Mouse (Mus musculus): ENCODE measurements around the gene Rcsd1. TPM values are rescaled to one million over a fixed set of nuclear protein-coding genes. Genes with fewer than 3 reads are reported as not detected.

Gene Rcsd1
- polyA plus RNA-seq, 1 experiment from 2014 or later, result 34.4 TPM

- no peak overlapping the region for H3K4me3 ChIP-seq (ENCODE audit: inconsistent target)
- WGBS (ENCODE audit: missing documents), result 83% methylated on average over 4 of the region's 4 CpGs
- no peaks in the 10 kb centered on the region for H3K79me2 ChIP-seq (ENCODE audit: inconsistent target)
- H3K36me3 ChIP-seq (ENCODE audit: inconsistent target), result peaks cover 8% of the 10 kb centered on the region; the same call in 1 of the 2 replicates
- H3K27ac ChIP-seq, result no peak overlapping the region
These were observed 64.5 kb downstream of the Rcsd1 start for GRCm38 (mm10) chr1:165645102-165645501.

- 38% methylated on average over 5 of the region's 5 CpGs for whole genome bisulfite sequencing (ENCODE audit: missing documents)
- Histone ChIP-seq H3K27ac (no peak overlapping the region), H3K36me3 (ENCODE audit: inconsistent target) (no peaks in the 10 kb centered on the region), H3K4me3 (ENCODE audit: inconsistent target) (no peak overlapping the region), H3K79me2 (ENCODE audit: inconsistent target) (no peaks in the 10 kb centered on the region)
These were observed 65.8 kb downstream of the Rcsd1 start for GRCm38 (mm10) chr1:165643735-165644134.

- peak overlapping the region; percentile 63 for H3K27ac ChIP-seq
- H3K4me3 ChIP-seq (ENCODE audit: inconsistent target), result peak overlapping the region; percentile 94
- no peaks in the 10 kb centered on the region for H3K79me2 ChIP-seq (ENCODE audit: inconsistent target)
- WGBS (ENCODE audit: missing documents), result 7% methylated on average over 16 of the region's 16 CpGs
- no peaks in the 10 kb centered on the region for H3K36me3 ChIP-seq (ENCODE audit: inconsistent target)
These were observed 66.7 kb downstream of the Rcsd1 start for GRCm38 (mm10) chr1:165642780-165643311.

GRCm38 (mm10) chr1:165641786-165642771 is 67.5 kb downstream of the Rcsd1 start:
- no peaks in the 10 kb centered on the region for H3K79me2 ChIP-seq (ENCODE audit: inconsistent target)
- peak overlapping the region; percentile 65 for H3K27ac ChIP-seq
- WGBS (ENCODE audit: missing documents), result under 1% methylated on average over 72 of the region's 75 CpGs
- H3K4me3 ChIP-seq (ENCODE audit: inconsistent target), result peak overlapping the region; percentile 94
- no peaks in the 10 kb centered on the region for H3K36me3 ChIP-seq (ENCODE audit: inconsistent target)

- 10% methylated on average over 16 of the region's 16 CpGs for WGBS (ENCODE audit: missing documents)
- Histone ChIP-seq H3K79me2 (ENCODE audit: inconsistent target) (no peaks in the 10 kb centered on the region), H3K27ac (peak overlapping the region; percentile 65), H3K4me3 (ENCODE audit: inconsistent target) (peak overlapping the region; percentile 94), H3K36me3 (ENCODE audit: inconsistent target) (no peaks in the 10 kb centered on the region)
These were observed 68.2 kb downstream of the Rcsd1 start for GRCm38 (mm10) chr1:165641271-165641771.

GRCm38 (mm10) chr1:165636289-165636688 is 73.3 kb downstream of the Rcsd1 start:
- no peaks in the 10 kb centered on the region for H3K36me3 ChIP-seq (ENCODE audit: inconsistent target)
- WGBS (ENCODE audit: missing documents), result 95% methylated on average over 8 of the region's 8 CpGs
- H3K4me3 ChIP-seq (ENCODE audit: inconsistent target), result no peak overlapping the region
- H3K79me2 ChIP-seq (ENCODE audit: inconsistent target), result no peaks in the 10 kb centered on the region
- H3K27ac ChIP-seq, result no peak overlapping the region

GRCm38 (mm10) chr1:165635055-165635897 is 74.3 kb downstream of the Rcsd1 start:
- WGBS (ENCODE audit: missing documents), result 92% methylated on average over 17 of the region's 17 CpGs
- Histone ChIP-seq H3K36me3 (ENCODE audit: inconsistent target) (no peaks in the 10 kb centered on the region), H3K4me3 (ENCODE audit: inconsistent target) (no peak overlapping the region; the same call in 1 of the 2 replicates), H3K79me2 (ENCODE audit: inconsistent target) (no peaks in the 10 kb centered on the region), H3K27ac (no peak overlapping the region)

GRCm38 (mm10) chr1:165634151-165634884 is 75.2 kb downstream of the Rcsd1 start, which contains the start of gene Mpzl1:
TSS of gene Mpzl1 (minus strand) at chr1:165634538.
- under 1% methylated on average over 73 of the region's 73 CpGs for WGBS (ENCODE audit: missing documents)
- H3K27ac ChIP-seq, result no peak within 1 kb of the TSS
- no peaks in the 10 kb centered on the region for H3K79me2 ChIP-seq (ENCODE audit: inconsistent target)
- H3K4me3 ChIP-seq (ENCODE audit: inconsistent target), result peak within 1 kb of the TSS; percentile 23
- H3K36me3 ChIP-seq (ENCODE audit: inconsistent target), result no peaks in the 10 kb centered on the region

- no peaks in the 10 kb centered on the region for H3K79me2 ChIP-seq (ENCODE audit: inconsistent target)
- 67% methylated on average over 12 of the region's 12 CpGs for WGBS (ENCODE audit: missing documents)
- H3K36me3 ChIP-seq (ENCODE audit: inconsistent target), result no peaks in the 10 kb centered on the region
- H3K27ac ChIP-seq, result no peak overlapping the region
- H3K4me3 ChIP-seq (ENCODE audit: inconsistent target), result peak overlapping the region; percentile 23; the same call in 1 of the 2 replicates
These were observed 76.2 kb downstream of the Rcsd1 start for GRCm38 (mm10) chr1:165633345-165633744.

- H3K36me3 ChIP-seq (ENCODE audit: inconsistent target), result no peaks in the 10 kb centered on the region
- H3K4me3 ChIP-seq (ENCODE audit: inconsistent target), result no peak overlapping the region
- WGBS (ENCODE audit: missing documents), result 64% methylated on average over 8 of the region's 8 CpGs
- H3K79me2 ChIP-seq (ENCODE audit: inconsistent target), result no peaks in the 10 kb centered on the region
- no peak overlapping the region for H3K27ac ChIP-seq
These were observed 78.4 kb downstream of the Rcsd1 start for GRCm38 (mm10) chr1:165631136-165631535.

GRCm38 (mm10) chr1:165629975-165630374 is 79.6 kb downstream of the Rcsd1 start:
- no peak overlapping the region for H3K4me3 ChIP-seq (ENCODE audit: inconsistent target)
- H3K79me2 ChIP-seq (ENCODE audit: inconsistent target), result no peaks in the 10 kb centered on the region
- 54% methylated on average over 8 of the region's 8 CpGs for WGBS (ENCODE audit: missing documents)
- no peak overlapping the region for H3K27ac ChIP-seq
- H3K36me3 ChIP-seq (ENCODE audit: inconsistent target), result no peaks in the 10 kb centered on the region

- WGBS (ENCODE audit: missing documents), result 55% methylated on average over 1 of the region's 1 CpGs
- no peak overlapping the region for H3K27ac ChIP-seq
- no peak overlapping the region for H3K4me3 ChIP-seq (ENCODE audit: inconsistent target)
- no peaks in the 10 kb centered on the region for H3K36me3 ChIP-seq (ENCODE audit: inconsistent target)
- H3K79me2 ChIP-seq (ENCODE audit: inconsistent target), result no peaks in the 10 kb centered on the region
These were observed 81.0 kb downstream of the Rcsd1 start for GRCm38 (mm10) chr1:165628603-165629002.

- Histone ChIP-seq H3K4me3 (ENCODE audit: inconsistent target) (no peak overlapping the region), H3K36me3 (ENCODE audit: inconsistent target) (no peaks in the 10 kb centered on the region), H3K27ac (no peak overlapping the region), H3K79me2 (ENCODE audit: inconsistent target) (no peaks in the 10 kb centered on the region)
- 83% methylated on average over 5 of the region's 5 CpGs for WGBS (ENCODE audit: missing documents)
These were observed 83.7 kb downstream of the Rcsd1 start for GRCm38 (mm10) chr1:165625896-165626295.

GRCm38 (mm10) chr1:165625058-165625457 is 84.5 kb downstream of the Rcsd1 start:
- Histone ChIP-seq H3K4me3 (ENCODE audit: inconsistent target) (no peak overlapping the region), H3K27ac (no peak overlapping the region), H3K79me2 (ENCODE audit: inconsistent target) (no peaks in the 10 kb centered on the region), H3K36me3 (ENCODE audit: inconsistent target) (no peaks in the 10 kb centered on the region)
- WGBS (ENCODE audit: missing documents), result 98% methylated on average over 5 of the region's 5 CpGs

Measured in macrophage (primary cell).